Mouse (Mus musculus): ENCODE results near the gene Sema4b.

Gene Sema4b

DNA sequence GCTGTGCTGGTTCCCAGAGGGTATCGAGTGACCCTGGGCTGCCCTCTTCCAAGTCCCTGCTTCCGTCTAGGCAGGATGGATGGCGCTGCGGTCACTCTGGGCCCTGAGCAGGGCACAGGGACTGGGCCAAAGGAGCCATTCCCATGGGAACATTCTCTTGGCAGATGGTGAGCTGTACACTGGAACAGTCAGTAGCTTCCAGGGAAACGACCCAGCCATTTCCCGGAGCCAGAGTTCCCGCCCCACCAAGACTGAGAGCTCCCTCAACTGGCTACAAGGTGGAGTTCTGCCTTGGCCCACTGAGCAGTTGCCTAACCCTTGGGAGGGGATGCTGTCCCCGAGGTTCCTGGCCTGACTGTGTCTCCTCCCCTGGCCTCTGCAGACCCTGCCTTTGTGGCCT lies 29.9 kb downstream of the Sema4b start:
- peak; percentile 54 for DNase-seq (ENCODE audit: low read depth, low spot score)

- DNase-seq (ENCODE audit: low read depth, low spot score), result no peak
Measured at GRCm38 (mm10) chr7:80218666-80219065, 32.0 kb downstream of the Sema4b start.

GRCm38 (mm10) chr7:80220237-80220797 lies 33.7 kb downstream of the Sema4b start:
- no peak for DNase-seq (ENCODE audit: low read depth, low spot score)

DNA sequence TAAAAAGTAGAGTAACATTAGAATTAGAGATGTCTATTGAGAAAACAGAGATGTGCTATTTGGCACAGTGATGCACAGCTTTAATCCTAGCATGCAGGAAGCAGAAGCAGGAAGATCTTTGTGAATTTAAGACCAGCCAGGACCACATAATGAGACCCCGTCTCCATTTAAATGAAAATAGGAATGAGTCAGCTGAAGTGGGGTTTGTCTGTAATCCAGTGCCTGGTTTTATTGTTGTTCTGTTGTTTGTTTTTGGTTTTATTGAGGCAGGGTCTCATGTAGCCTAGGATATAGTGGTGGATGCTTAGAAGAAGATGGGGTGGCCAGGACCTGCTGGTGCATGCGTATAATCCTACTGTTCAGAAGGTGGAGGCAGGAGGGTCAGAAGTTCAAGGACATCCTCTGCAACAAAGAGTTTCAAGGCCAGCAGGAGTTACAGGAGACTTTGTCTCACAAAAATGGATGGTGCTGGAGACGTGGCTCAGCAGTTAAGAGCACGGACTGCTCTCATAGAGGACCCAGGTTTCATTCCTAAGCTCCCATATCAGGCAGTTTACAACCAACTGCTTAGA lies 34.6 kb downstream of the Sema4b start:
- peak; percentile 95 for DNase-seq (ENCODE audit: low read depth, low spot score)

DNA sequence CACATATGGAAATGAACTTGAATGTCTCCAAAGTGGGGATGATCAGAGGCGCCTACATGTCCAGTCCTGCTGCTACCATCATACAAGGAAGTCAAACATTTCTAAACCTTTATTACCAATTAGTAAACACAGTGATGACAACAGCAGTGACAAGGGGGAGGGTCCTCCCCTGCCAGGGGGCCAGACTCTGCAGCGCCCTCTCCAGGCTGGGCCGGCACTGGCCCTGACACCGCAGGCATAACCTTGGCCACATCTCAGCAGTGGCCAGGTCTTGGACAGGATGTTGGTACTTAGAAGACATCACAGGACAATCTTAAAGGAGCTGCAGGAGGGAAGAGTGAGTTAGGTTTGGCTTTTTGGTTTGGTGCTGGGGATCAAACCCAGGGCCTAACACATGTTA lies 40.4 kb downstream of the Sema4b start:
- no peak for DNase-seq (ENCODE audit: low read depth, low spot score)

DNA sequence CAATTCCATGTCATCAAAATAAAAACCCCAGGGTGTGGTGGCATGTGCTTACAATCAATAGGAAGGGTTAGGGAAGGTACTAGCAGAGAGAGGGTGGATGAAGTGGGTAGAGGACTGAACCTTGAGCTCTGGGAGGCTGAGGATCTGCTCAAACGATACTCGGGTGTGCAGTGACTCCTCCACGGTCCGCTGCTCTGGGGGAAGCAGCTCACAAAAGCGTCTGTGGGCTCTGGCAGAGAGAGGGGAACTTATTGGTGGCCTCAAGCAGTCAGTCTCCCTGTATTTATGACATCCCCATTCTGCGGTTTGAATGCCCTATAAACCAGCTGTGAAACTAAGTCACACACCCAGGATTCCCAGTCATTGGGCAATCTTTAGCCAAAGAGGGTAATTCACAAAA lies 43.6 kb downstream of the Sema4b start:
- no peak for DNase-seq (ENCODE audit: low read depth, low spot score)

DNA sequence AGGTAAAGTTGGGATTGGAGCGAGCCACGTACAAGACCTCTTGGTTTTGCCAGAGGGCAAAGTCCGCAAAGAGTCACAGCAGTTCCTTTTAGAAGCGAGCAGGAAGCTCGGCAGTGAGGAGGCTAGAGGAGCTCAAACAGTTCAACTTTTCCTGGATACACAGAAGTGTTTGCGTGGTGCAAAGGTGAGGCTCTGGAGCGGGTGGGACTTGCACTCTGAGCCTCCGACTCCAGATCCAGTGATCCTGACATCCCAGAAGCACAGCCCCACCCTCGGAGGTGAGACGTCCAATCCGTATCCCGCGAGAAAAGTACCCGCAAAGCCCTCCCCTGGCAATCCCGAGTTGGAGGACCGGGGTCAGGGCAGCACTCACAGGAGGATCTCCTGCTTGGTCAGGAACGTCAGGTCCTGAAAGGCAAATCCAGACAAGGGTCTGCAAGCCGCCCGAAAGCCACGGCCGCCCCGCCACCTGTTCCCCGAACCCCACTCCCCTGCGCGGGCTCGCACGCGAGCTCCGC lies 45.4 kb downstream of the Sema4b start:
- DNase-seq (ENCODE audit: low read depth, low spot score), result peak; percentile 92

- peak; percentile 97 for DNase-seq (ENCODE audit: low read depth, low spot score)
Measured at GRCm38 (mm10) chr7:80232489-80233029, 45.9 kb downstream of the Sema4b start, which contains the start of the genes Cib1 and Gdpgp1. Gene Cib1 (minus strand): TSS chr7:80232813. Gene Gdpgp1 (plus strand): TSS chr7:80232865.

GRCm38 (mm10) chr7:80233799-80234198 lies 47.2 kb downstream of the Sema4b start:
- DNase-seq (ENCODE audit: low read depth, low spot score), result no peak

GRCm38 (mm10) chr7:80238542-80238941 lies 51.9 kb downstream of the Sema4b start:
- DNase-seq (ENCODE audit: low read depth, low spot score), result peak; percentile 47

GRCm38 (mm10) chr7:80241661-80242060 lies 55.0 kb downstream of the Sema4b start:
- no peak for DNase-seq (ENCODE audit: low read depth, low spot score)

DNA sequence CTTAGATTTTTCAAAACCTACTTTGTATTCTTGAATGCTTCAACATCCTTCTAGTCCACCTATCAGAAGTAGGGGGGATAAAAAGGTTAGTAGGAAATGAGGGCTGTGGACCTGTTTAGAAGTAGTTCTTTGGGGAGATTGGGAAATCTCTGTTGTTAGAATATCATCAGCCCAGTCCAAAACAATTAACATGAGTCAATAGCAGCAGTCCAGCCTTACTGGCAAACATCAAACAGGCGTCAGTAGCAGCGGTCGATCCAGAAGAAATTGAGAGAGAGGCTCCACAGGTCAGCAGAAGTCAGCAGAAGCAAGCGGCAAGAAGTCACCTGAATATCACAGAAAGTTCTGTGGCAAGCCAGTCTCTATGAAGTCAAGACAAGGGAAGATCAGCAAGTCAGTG lies 58.2 kb downstream of the Sema4b start:
- no peak for DNase-seq (ENCODE audit: low read depth, low spot score)

- DNase-seq (ENCODE audit: low read depth, low spot score), result peak; percentile 99
Measured at GRCm38 (mm10) chr7:80246148-80246721, 59.6 kb downstream of the Sema4b start, which contains the start of gene Ttll13. Gene Ttll13 (plus strand): TSS chr7:80246376.

GRCm38 (mm10) chr7:80246859-80247258 lies 60.2 kb downstream of the Sema4b start:
- no peak for DNase-seq (ENCODE audit: low read depth, low spot score)

DNA sequence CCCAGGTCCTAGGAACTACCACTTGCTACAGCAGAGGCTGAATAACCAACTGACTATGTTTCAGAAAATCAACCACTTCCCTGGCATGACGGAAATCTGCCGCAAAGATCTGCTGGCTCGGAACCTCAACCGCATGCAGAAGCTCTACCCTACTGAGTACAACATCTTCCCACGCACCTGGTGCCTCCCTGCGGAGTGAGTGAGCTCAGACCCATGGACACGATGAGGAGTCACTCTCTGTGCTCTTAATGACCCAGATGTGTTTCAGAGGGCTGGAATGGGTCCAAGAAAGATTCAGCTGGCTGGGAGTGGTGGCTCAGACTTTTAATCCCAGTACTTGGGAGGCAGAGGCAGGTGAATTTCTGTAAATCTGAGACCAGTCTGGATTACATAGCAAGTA lies 65.8 kb downstream of the Sema4b start:
- DNase-seq (ENCODE audit: low read depth, low spot score), result no peak

- no peak for DNase-seq (ENCODE audit: low read depth, low spot score)
Measured at GRCm38 (mm10) chr7:80252886-80253285, 66.2 kb downstream of the Sema4b start.

GRCm38 (mm10) chr7:80255981-80256380 lies 69.3 kb downstream of the Sema4b start:
- DNase-seq (ENCODE audit: low read depth, low spot score), result peak; percentile 54

DNA sequence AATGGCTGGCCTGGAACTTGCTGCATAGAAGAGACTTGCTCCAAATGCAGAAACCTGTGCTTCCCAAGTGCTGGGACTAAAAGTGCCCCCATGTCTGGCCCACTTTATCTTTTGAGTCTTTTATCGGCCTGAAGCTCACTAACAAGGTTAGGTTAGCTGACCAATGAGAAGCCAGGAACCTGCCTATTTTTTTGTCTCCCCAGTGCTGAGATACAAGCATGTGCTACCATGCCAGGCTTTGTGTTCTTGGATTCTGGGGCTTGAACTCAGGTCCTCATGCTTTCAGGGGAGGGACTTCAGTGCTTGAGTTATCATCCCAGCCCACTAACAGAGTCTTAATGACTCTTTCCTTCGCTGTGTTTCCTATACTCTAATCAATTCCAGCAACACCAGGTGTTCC lies 71.1 kb downstream of the Sema4b start:
- DNase-seq (ENCODE audit: low read depth, low spot score), result peak; percentile 16

DNA sequence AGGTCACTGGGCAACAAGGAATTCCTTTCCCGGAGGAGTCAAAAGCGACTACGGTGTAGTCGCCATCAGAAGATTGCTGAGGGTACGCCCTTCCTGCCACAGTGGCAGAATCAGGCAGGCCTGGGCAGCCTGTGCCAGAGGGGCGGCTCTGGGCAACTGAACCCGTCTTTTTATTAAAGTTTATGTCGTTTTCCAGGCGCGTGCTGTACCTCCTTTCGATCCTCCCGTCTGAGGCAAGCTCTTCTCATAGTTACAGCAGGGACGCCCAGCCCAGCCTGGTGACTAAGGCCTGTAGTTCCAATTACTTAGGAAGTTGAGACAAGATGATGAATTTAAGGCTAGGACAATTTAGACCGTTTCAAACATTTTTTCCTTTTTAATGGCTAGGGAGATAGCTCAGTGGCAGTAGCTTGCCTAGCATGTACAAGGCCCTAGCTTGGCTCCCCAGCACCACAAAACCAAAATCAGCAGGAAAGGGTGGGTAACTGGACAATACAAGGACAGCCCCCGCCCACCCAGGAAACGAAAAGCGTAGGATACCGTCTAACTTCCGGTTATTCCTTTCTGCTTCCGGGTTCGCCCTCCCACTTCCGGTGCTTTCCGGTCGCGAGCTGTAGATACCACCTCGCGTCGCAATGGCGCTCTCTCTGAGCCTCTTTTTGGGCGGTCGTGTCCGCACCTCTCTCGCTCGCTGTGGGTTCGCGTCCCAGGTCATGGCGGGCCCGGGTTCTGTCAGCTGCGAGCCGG lies 74.2 kb downstream of the Sema4b start, which contains the start of gene Ngrn:
Gene Ngrn (plus strand): TSS at position 591 of the 747 bp plus-strand sequence.
- DNase-seq (ENCODE audit: low read depth, low spot score), result peak; percentile 93

DNA sequence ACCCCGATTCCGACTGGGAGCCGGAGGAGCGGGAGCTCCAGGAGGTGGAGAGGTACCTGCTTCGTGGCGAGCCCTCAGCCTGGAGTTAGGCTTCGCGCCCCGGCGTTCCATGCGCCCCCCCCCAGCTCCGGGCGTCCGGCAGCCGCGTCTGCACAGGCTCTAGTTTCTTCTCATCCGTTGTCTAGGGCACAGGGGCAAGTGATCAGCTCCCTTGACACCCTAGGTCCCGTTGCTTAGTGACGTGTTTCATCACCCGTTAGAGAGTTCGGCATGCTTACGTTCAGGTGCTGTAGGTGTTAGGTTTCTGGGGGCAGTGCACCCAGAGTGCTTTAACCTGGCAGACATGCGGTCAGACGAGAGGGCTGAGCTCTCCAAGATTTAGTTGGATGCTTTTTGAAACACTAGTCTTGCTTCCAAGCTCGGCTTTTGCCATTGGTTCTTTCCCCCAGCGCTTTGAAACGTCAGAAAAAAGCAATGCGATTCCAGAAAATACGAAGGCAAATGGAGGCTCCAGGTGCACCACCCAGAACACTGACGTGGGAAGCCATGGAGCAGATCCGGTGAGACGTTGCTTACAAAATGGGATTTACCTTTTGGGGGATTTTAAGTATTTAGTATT lies 74.8 kb downstream of the Sema4b start:
- peak; percentile 68 for DNase-seq (ENCODE audit: low read depth, low spot score)

GRCm38 (mm10) chr7:80264606-80265005 lies 78.0 kb downstream of the Sema4b start:
- no peak for DNase-seq (ENCODE audit: low read depth, low spot score)

Measured in R1 (cell line).